Mouse (Mus musculus) central nervous system, embryonic 18 days (tissue): ENCODE results near the gene Abcg8. TPM values are rescaled to one million over a fixed set of nuclear protein-coding genes. Genes with fewer than 3 reads are reported as not detected.

Experiments used
- polyA plus RNA-seq: library from polyadenylated mRNA; depleted of rRNA; stranded (reverse); fragments of >200 nt; gene quantifications from 2 replicates; pipeline ENCODE4 v1.2.3, GENCODE M21; 2012; rRNA removed

Gene Abcg8
- 0.06 and 0.19 TPM in 2 replicates for polyA plus RNA-seq

GRCm38 (mm10) chr17:84675951-84676366 lies at the start of gene Abcg8:
TSS of gene Abcg8 (plus strand) at chr17:84676302.

GRCm38 (mm10) chr17:84682734-84683717 lies 6.9 kb downstream of the Abcg8 start, which contains the start of gene Abcg5:
TSS of gene Abcg5 (minus strand) at chr17:84683011.

Other genes starting within 250 kb of the Abcg8 start
- gene Thada, start 210.1 kb upstream of the Abcg8 start, polyA plus RNA-seq: 5.7 TPM in 2 replicates
- 4.1 and 4.5 TPM in 2 replicates for gene Plekhh2, start 164.4 kb upstream of the Abcg8 start, polyA plus RNA-seq
- gene Dync2li1, start 49.8 kb upstream of the Abcg8 start, polyA plus RNA-seq: 27.6 and 29.1 TPM in 2 replicates
- gene Abcg5, start 6.7 kb downstream of the Abcg8 start, polyA plus RNA-seq: 0.76 and 1.1 TPM in 2 replicates
- gene Lrpprc, start 114.5 kb downstream of the Abcg8 start, polyA plus RNA-seq: 29.8 and 30.8 TPM in 2 replicates